ENCODE assay signal across 9 mouse cellular contexts in the genomic region with DNA sequence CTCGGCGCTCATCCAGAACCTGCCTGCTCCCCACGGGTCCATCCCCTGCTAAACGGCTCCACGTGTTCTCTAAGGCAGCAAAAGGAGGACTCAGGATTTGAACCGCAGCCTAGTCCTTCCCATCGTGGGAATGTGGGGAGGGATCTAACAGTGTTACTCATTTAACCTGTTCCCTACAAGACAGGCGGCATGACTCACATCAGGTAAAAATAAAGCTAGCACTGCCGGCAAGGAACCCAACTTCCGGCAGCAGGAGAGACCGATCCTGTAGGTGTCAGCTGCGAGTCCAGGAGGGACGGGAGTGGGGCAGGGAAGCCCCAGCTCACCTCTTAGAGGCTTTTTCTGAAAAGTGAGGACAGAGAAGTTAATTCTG. TPM values are rescaled to one million over a fixed set of nuclear protein-coding genes. Genes with fewer than 3 reads are reported as not detected.
DNase-seq lines count a peak whose midpoint lies in the region; ATAC-seq and TF ChIP-seq lines count a peak whose summit lies in the region.
"Had no signal": no experiment of that assay in that cellular context is flagged by ENCODE, and none has a peak within 500 bp of the region (broad histone marks: within the 10 kb centered on the region; RNA-seq: fewer than 3 reads in every experiment).

No protein-coding gene starts in this region.

- no peak overlapping the region for H3ac ChIP-seq in myocyte (ENCODE audit: control insufficient read depth, insufficient read length)

- no peak for TF ChIP-seq EP300 in heart, adult 2 months (IDR thresholded peaks at IDR 0.05; ENCODE audit: insufficient read depth, low read depth, low read length)

- ATAC-seq in embryonic facial prominence, embryonic 14.5 days (ENCODE audit: low read depth): peak; percentile 23; the same call in 1 of the 2 replicates
- ATAC-seq in hindbrain, postnatal 0 days: no peak
- peak; percentile 37 for ATAC-seq in limb, embryonic 15.5 days (ENCODE audit: insufficient number of reproducible peaks, low FRiP score, low TSS enrichment, low read depth)
- ATAC-seq in cerebellum, adult (ENCODE audit: insufficient number of reproducible peaks, low FRiP score, low TSS enrichment): no peak
- no peak for ATAC-seq in activated CD4-positive, CD25-positive, alpha-beta regulatory T cell, adult 4 months

- no peak for TF ChIP-seq POLR2A in heart, adult 2 months (IDR thresholded peaks at IDR 0.05; ENCODE audit: insufficient read depth, low read depth, low read length)
- TF ChIP-seq POLR2A in myocyte (IDR thresholded peaks at IDR 0.05; ENCODE audit: insufficient read length, low read depth): no peak

- no peaks in the 10 kb centered on the region for H3K36me3 ChIP-seq in heart, adult 2 months (ENCODE audit: control insufficient read depth, insufficient read depth, low read length)
- no peaks in the 10 kb centered on the region for H3K36me3 ChIP-seq in embryonic facial prominence, embryonic 14.5 days (ENCODE audit: control insufficient read depth, insufficient read depth, low read length)
- no peaks in the 10 kb centered on the region for H3K36me3 ChIP-seq in hindbrain, postnatal 0 days (ENCODE audit: insufficient read depth, low read length)
- no peaks in the 10 kb centered on the region for H3K36me3 ChIP-seq in limb, embryonic 15.5 days
- no peaks in the 10 kb centered on the region for H3K36me3 ChIP-seq in myocyte (ENCODE audit: control insufficient read depth, insufficient read depth)

- no peaks in the 10 kb centered on the region for H3K4me1 ChIP-seq in heart, adult 2 months (ENCODE audit: control insufficient read depth, insufficient read depth, low read length)
- H3K4me1 ChIP-seq in embryonic facial prominence, embryonic 14.5 days (ENCODE audit: control insufficient read depth, insufficient read depth, low read length): peaks cover 20% of the 10 kb centered on the region
- no peaks in the 10 kb centered on the region for H3K4me1 ChIP-seq in hindbrain, postnatal 0 days (ENCODE audit: insufficient read depth, low read length)
- H3K4me1 ChIP-seq in limb, embryonic 15.5 days: peaks cover 19% of the 10 kb centered on the region

- peak overlapping the region; percentile 64 for H3K4me2 ChIP-seq in embryonic facial prominence, embryonic 14.5 days (ENCODE audit: low read depth, low read length)
- peak overlapping the region; percentile 57 for H3K4me2 ChIP-seq in hindbrain, postnatal 0 days (ENCODE audit: low read depth, low read length)
- H3K4me2 ChIP-seq in limb, embryonic 15.5 days: peak overlapping the region; percentile 57
- H3K4me2 ChIP-seq in myocyte (ENCODE audit: low read depth): peak overlapping the region; percentile 14

- peak overlapping the region; percentile 43 for H3K4me3 ChIP-seq in heart, adult 2 months
- peak overlapping the region; percentile 34 for H3K4me3 ChIP-seq in embryonic facial prominence, embryonic 14.5 days (ENCODE audit: low read depth, low read length)
- peak overlapping the region; percentile 28 for H3K4me3 ChIP-seq in hindbrain, postnatal 0 days (ENCODE audit: low read length)
- H3K4me3 ChIP-seq in limb, embryonic 15.5 days: peak overlapping the region; percentile 34
- no peak overlapping the region for H3K4me3 ChIP-seq in myocyte

- H3K9me3 ChIP-seq in embryonic facial prominence, embryonic 14.5 days (ENCODE audit: control insufficient read depth, low read length): no peaks in the 10 kb centered on the region
- no peaks in the 10 kb centered on the region for H3K9me3 ChIP-seq in hindbrain, postnatal 0 days (ENCODE audit: low read length)
- H3K9me3 ChIP-seq in limb, embryonic 15.5 days: no peaks in the 10 kb centered on the region

- TF ChIP-seq CTCF in heart, adult 2 months (IDR thresholded peaks at IDR 0.05): 0 out of 2 replicates have a peak, but pooled peaks have one; percentile 6
- 0 out of 2 replicates have a peak, but pooled peaks have one; percentile 8 for TF ChIP-seq CTCF in hindbrain, postnatal 0 days (IDR thresholded peaks at IDR 0.05; ENCODE audit: low read depth)

- WGBS in heart, adult 2 months: 5% methylated on average over 13 of the region's 13 CpGs
- 10% methylated on average over 13 of the region's 13 CpGs for WGBS in embryonic facial prominence, embryonic 14.5 days
- WGBS in hindbrain, postnatal 0 days: 16% methylated on average over 13 of the region's 13 CpGs
- 6% methylated on average over 13 of the region's 13 CpGs for WGBS in limb, embryonic 15.5 days

- peak overlapping the region; percentile 35; the same call in 1 of the 2 replicates for H3K9ac ChIP-seq in heart, adult 2 months (ENCODE audit: low read depth, low read length)
- peak overlapping the region; percentile 32; the same call in 1 of the 2 replicates for H3K9ac ChIP-seq in embryonic facial prominence, embryonic 14.5 days (ENCODE audit: low read depth, low read length)
- H3K9ac ChIP-seq in hindbrain, postnatal 0 days (replicated peaks; ENCODE audit: low read length): no peak overlapping the region
- H3K9ac ChIP-seq in limb, embryonic 15.5 days: no peak overlapping the region

- no peaks in the 10 kb centered on the region; the same call in 1 of the 2 replicates for H3K27me3 ChIP-seq in heart, adult 2 months (ENCODE audit: control insufficient read depth, insufficient read depth, low read length)
- H3K27me3 ChIP-seq in embryonic facial prominence, embryonic 14.5 days (replicated peaks; ENCODE audit: control insufficient read depth, insufficient read depth, low read length): peaks cover 3% of the 10 kb centered on the region; the same call in 1 of the 2 replicates
- no peaks in the 10 kb centered on the region; the same call in 1 of the 2 replicates for H3K27me3 ChIP-seq in hindbrain, postnatal 0 days (ENCODE audit: insufficient read depth, low read length)
- H3K27me3 ChIP-seq in limb, embryonic 15.5 days: peaks cover 4% of the 10 kb centered on the region; the same call in 1 of the 2 replicates
- H3K27me3 ChIP-seq in myocyte (ENCODE audit: control insufficient read depth, insufficient read depth, insufficient read length): peaks cover 45% of the 10 kb centered on the region

- peak in 1 of 2 experiments; percentile 20 for DNase-seq in heart, adult 2 months
- no peak for DNase-seq in heart, adult 11 months
- DNase-seq in embryonic facial prominence, embryonic 14.5 days (ENCODE audit: low spot score): peak; percentile 60
- no peak for DNase-seq in hindbrain, postnatal 0 days (ENCODE audit: low spot score)

- intact Hi-C loops in heart, adult 2 months (cut with DNase I): no loop called here

- H3K79me2 ChIP-seq in heart, adult 2 months (replicated peaks; ENCODE audit: control insufficient read depth, insufficient read depth, low read length): no peaks in the 10 kb centered on the region
- no peaks in the 10 kb centered on the region for H3K79me2 ChIP-seq in myocyte (ENCODE audit: control insufficient read depth, insufficient read depth)

- H3K27ac ChIP-seq in heart, adult 2 months: no peak overlapping the region
- H3K27ac ChIP-seq in embryonic facial prominence, embryonic 14.5 days (replicated peaks; ENCODE audit: low read depth, low read length): peak overlapping the region; percentile 39
- no peak overlapping the region for H3K27ac ChIP-seq in hindbrain, postnatal 0 days
- peak overlapping the region; percentile 78 for H3K27ac ChIP-seq in limb, embryonic 15.5 days
- H3K27ac ChIP-seq: macrophage had no signal

TF ChIP-seq in myocyte, 11 proteins besides CTCF, POLR2A, EP300 and RAD21:
- TF ChIP-seq POLR2AphosphoS2 (IDR thresholded peaks at IDR 0.05; ENCODE audit: insufficient read length, low read depth): no peak
- no peak for TF ChIP-seq MAX (IDR thresholded peaks at IDR 0.05; ENCODE audit: low read depth)

RNA-seq across cellular contexts. Expression of gene Tmem125, which starts 0.7 kb away (rescaled TPM):
- total RNA-seq in heart, adult 2 months (2021): not detected
- 0.44 and 0.70 TPM in 2 replicates for polyA plus RNA-seq in heart, adult 2 months (2012; rRNA removed)
- 5.6 and 5.8 TPM in 2 replicates for polyA plus RNA-seq in embryonic facial prominence, embryonic 14.5 days (2014; fragmentation: Nextera tagmentation; extraction: Ambion mirVana)
- 0.90 and 4.8 TPM in 2 replicates for total RNA-seq in hindbrain, postnatal 0 days (2014; rRNA removed)
- 0.64 and 0.83 TPM in 2 replicates for polyA plus RNA-seq in hindbrain, postnatal 0 days (2015; fragmentation: Nextera tagmentation; extraction: Ambion mirVana)
- 22.9 and 23.0 TPM in 2 replicates for polyA plus RNA-seq in limb, embryonic 15.5 days (2015; fragmentation: Nextera tagmentation; extraction: Ambion mirVana)
- polyA plus RNA-seq in myocyte (2012; fragmentation: generic; extraction: Trizol): not detected
- polyA plus RNA-seq in activated CD4-positive, CD25-positive, alpha-beta regulatory T cell, adult 4 months (2017; shearing (Covaris generic)): not detected
- polyA plus RNA-seq: macrophage had no signal

RNA-seq across cellular contexts. Expression of gene 2610528J11Rik, which starts 16.3 kb away (rescaled TPM):
- not detected for total RNA-seq in heart, adult 2 months (2021)
- polyA plus RNA-seq in heart, adult 2 months (2012; rRNA removed): 0.37 TPM in 1 of 2 replicates, not detected in the other
- 6.1 and 8.2 TPM in 2 replicates for polyA plus RNA-seq in embryonic facial prominence, embryonic 14.5 days (2014; fragmentation: Nextera tagmentation; extraction: Ambion mirVana)
- not detected in 2 replicates for total RNA-seq in hindbrain, postnatal 0 days (2014; rRNA removed)
- polyA plus RNA-seq in hindbrain, postnatal 0 days (2015; fragmentation: Nextera tagmentation; extraction: Ambion mirVana): not detected in 2 replicates
- 13.5 and 14.2 TPM in 2 replicates for polyA plus RNA-seq in limb, embryonic 15.5 days (2015; fragmentation: Nextera tagmentation; extraction: Ambion mirVana)
- polyA plus RNA-seq in myocyte (2012; fragmentation: generic; extraction: Trizol): not detected
- not detected for polyA plus RNA-seq in activated CD4-positive, CD25-positive, alpha-beta regulatory T cell, adult 4 months (2017; shearing (Covaris generic))
- polyA plus RNA-seq: macrophage had no signal

RNA-seq across cellular contexts. Expression of gene Tie1, which starts 53.3 kb away (rescaled TPM):
- 10 to 100 TPM; 59.8 to 63.3 TPM for total RNA-seq in heart, adult 2 months (2021)
- 66.8 and 82.3 TPM in 2 replicates for polyA plus RNA-seq in heart, adult 2 months (2012; rRNA removed)
- 22.3 and 24.2 TPM in 2 replicates for polyA plus RNA-seq in embryonic facial prominence, embryonic 14.5 days (2014; fragmentation: Nextera tagmentation; extraction: Ambion mirVana)
- 15.9 and 20.2 TPM in 2 replicates for total RNA-seq in hindbrain, postnatal 0 days (2014; rRNA removed)
- polyA plus RNA-seq in hindbrain, postnatal 0 days (2015; fragmentation: Nextera tagmentation; extraction: Ambion mirVana): 10.5 and 11.6 TPM in 2 replicates
- 25.8 and 27.8 TPM in 2 replicates for polyA plus RNA-seq in limb, embryonic 15.5 days (2015; fragmentation: Nextera tagmentation; extraction: Ambion mirVana)
- not detected for polyA plus RNA-seq in myocyte (2012; fragmentation: generic; extraction: Trizol)
- not detected for polyA plus RNA-seq in activated CD4-positive, CD25-positive, alpha-beta regulatory T cell, adult 4 months (2017; shearing (Covaris generic))
- polyA plus RNA-seq: macrophage had no signal

Comparison
In these comparisons a context has a peak if more than half of its experiments do, and no peak if none do; other contexts are left out.
1. H3K27ac ChIP-seq: peak in embryonic facial prominence, embryonic 14.5 days (single experiment) and limb, embryonic 15.5 days (single experiment); none in heart, adult 2 months (single experiment) and hindbrain, postnatal 0 days (single experiment).
2. H3K9ac ChIP-seq: peak in heart, adult 2 months (single experiment) and embryonic facial prominence, embryonic 14.5 days (single experiment); none in hindbrain, postnatal 0 days (single experiment) and limb, embryonic 15.5 days (single experiment).
3. ATAC-seq: peak in embryonic facial prominence, embryonic 14.5 days (single experiment) and limb, embryonic 15.5 days (single experiment); none in hindbrain, postnatal 0 days (single experiment), cerebellum, adult (single experiment) and activated CD4-positive, CD25-positive, alpha-beta regulatory T cell, adult 4 months (single experiment).
4. H3K4me2 ChIP-seq: peak in every context shown above with its lines; median percentile 64 in embryonic facial prominence, embryonic 14.5 days; 57 in hindbrain, postnatal 0 days; 57 in limb, embryonic 15.5 days; 14 in myocyte.
5. RNA of gene Tie1, which starts 53.3 kb away (polyA plus RNA-seq): 66.8 to 82.3 TPM in heart, adult 2 months, 25.8 to 27.8 TPM in limb, embryonic 15.5 days, 22.3 to 24.2 TPM in embryonic facial prominence, embryonic 14.5 days and 10.5 to 11.6 TPM in hindbrain, postnatal 0 days; not detected in activated CD4-positive, CD25-positive, alpha-beta regulatory T cell, adult 4 months and not detected in myocyte (single experiment); every median in the first group is over 10 times any median in the second.